Mouse (Mus musculus) stomach, postnatal 0 days (tissue): ENCODE data around the gene Tgfbrap1.

Experiments
- CTCF ChIP-seq: IDR thresholded peaks from 2 replicates; pipeline ENCODE4 v1.5.1; 2016; ENCODE audit warnings: antibody characterized with exemption, low read depth, mild to moderate bottlenecking, moderate library complexity
- EP300 ChIP-seq: optimal IDR thresholded peaks from 2 replicates; pipeline ENCODE3; 2016; ENCODE audit warnings: antibody characterized with exemption

DNA sequence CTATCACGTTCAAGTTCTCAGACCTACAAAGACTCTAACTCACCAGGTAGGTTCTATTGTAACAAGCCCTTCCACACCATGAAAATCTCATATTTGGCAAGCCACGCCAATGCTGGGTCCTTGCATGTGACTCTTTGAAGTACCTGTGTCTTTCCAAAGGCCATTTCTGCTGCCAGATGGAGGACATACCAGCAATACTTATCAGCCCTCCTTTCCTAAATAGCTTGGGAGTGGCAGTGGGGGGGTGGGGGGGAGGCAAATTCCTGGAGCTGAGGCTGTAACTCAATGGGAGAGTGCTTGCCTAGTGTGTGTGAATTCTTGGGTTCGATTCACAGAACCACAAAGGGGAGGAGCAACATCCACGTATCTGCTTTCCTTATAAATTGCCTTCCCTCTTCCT, 26.3 kb upstream of the Tgfbrap1 start:
- TF ChIP-seq CTCF: no peak
- TF ChIP-seq EP300: no peak
